Mouse (Mus musculus) forebrain, embryonic 10.5 days (tissue): ENCODE results near the gene Srsf6. TPM values are rescaled to one million over a fixed set of nuclear protein-coding genes. Genes with fewer than 3 reads are reported as not detected.

Source experiments
- DNase-seq: peaks from one replicate; pipeline ENCODE4 v3.0.0-alpha.2; 2017; ENCODE audit warnings: low spot score; ENCODE audit errors: extremely low spot score
- H3K27ac ChIP-seq: fragments of 300-500 bp; sonication (generic); 2 replicates; pipeline ENCODE4 v1.5.1; 2016; ENCODE audit warnings: mild to moderate bottlenecking
- H3K27me3 ChIP-seq: fragments of 300-500 bp; sonication (generic); 2 replicates; pipeline ENCODE4 v1.6.1; 2016; ENCODE audit warnings: mild to moderate bottlenecking; ENCODE audit not compliant: poor library complexity, severe bottlenecking
- H3K36me3 ChIP-seq: fragments of 300-500 bp; sonication (generic); replicated peaks from 2 replicates; pipeline ENCODE4 v1.6.1; 2016; ENCODE audit warnings: mild to moderate bottlenecking, moderate library complexity
- H3K4me1 ChIP-seq: fragments of 300-500 bp; sonication (generic); 2 replicates; pipeline ENCODE4 v1.6.1; 2016
- H3K4me3 ChIP-seq: fragments of 300-500 bp; sonication (generic); 2 replicates; pipeline ENCODE4 v1.5.1; 2016; ENCODE audit warnings: mild to moderate bottlenecking, moderate library complexity
- H3K9me3 ChIP-seq: fragments of 300-500 bp; sonication (generic); 2 replicates; pipeline ENCODE4 v1.6.1; 2016; ENCODE audit warnings: mild to moderate bottlenecking, moderate library complexity
- WGBS: fragments of 180-500 bp; shearing (Covaris S2); methylation state at CpG from one replicate; pipeline ENCODE4 v1.1.7; 2016; 5-methylcytosine and 5-hydroxymethylcytosine counted together
- polyA plus RNA-seq: library from polyadenylated mRNA; unstranded; fragments of >200 nt; fragmentation: Nextera tagmentation; extraction: Ambion mirVana; gene quantifications from 2 replicates; pipeline ENCODE4 v1.2.1, GENCODE M21; 2016

Gene Srsf6
- polyA plus RNA-seq, 1 experiment from 2014 or later: 302 TPM

GRCm38 (mm10) chr2:162914519-162914918 lies 16.8 kb upstream of the Srsf6 start:
- H3K9me3 ChIP-seq: no peaks in the 10 kb centered on the region
- no peaks in the 10 kb centered on the region for H3K4me1 ChIP-seq
- no peaks in the 10 kb centered on the region for H3K27me3 ChIP-seq
- no peak for DNase-seq
- H3K4me3 ChIP-seq: no peak overlapping the region
- no peak overlapping the region for H3K27ac ChIP-seq
- 72% methylated on average over 2 of the region's 2 CpGs for WGBS
- H3K36me3 ChIP-seq: no peaks in the 10 kb centered on the region

- no peaks in the 10 kb centered on the region for H3K9me3 ChIP-seq
- no peak for DNase-seq
- H3K36me3 ChIP-seq: no peaks in the 10 kb centered on the region
- H3K4me3 ChIP-seq: no peak overlapping the region
- no peaks in the 10 kb centered on the region for H3K4me1 ChIP-seq
- H3K27ac ChIP-seq: no peak overlapping the region
- WGBS: 84% methylated on average over 5 of the region's 5 CpGs
- H3K27me3 ChIP-seq: no peaks in the 10 kb centered on the region
Observed at GRCm38 (mm10) chr2:162919926-162920325, 11.4 kb upstream of the Srsf6 start.

- DNase-seq: no peak
- no peaks in the 10 kb centered on the region for H3K9me3 ChIP-seq
Observed at GRCm38 (mm10) chr2:162922183-162922582, 9.1 kb upstream of the Srsf6 start.

GRCm38 (mm10) chr2:162922834-162923233 lies 8.5 kb upstream of the Srsf6 start:
- Histone ChIP-seq H3K27me3 (no peaks in the 10 kb centered on the region), H3K9me3 (no peaks in the 10 kb centered on the region), H3K27ac (no peak overlapping the region), H3K36me3 (no peaks in the 10 kb centered on the region), H3K4me3 (no peak overlapping the region), H3K4me1 (no peaks in the 10 kb centered on the region)
- 79% methylated on average over 5 of the region's 5 CpGs for WGBS
- DNase-seq: no peak

More at GRCm38 (mm10) chr2:162922183-162922582, 9.1 kb upstream of the Srsf6 start:
- no peaks in the 10 kb centered on the region for H3K4me1 ChIP-seq
- H3K27ac ChIP-seq: no peak overlapping the region
- 19% methylated on average over 6 of the region's 6 CpGs for WGBS
- H3K27me3 ChIP-seq: no peaks in the 10 kb centered on the region
- H3K4me3 ChIP-seq: no peak overlapping the region
- no peaks in the 10 kb centered on the region for H3K36me3 ChIP-seq

GRCm38 (mm10) chr2:162924126-162924525 lies 7.2 kb upstream of the Srsf6 start:
- DNase-seq: no peak
- Histone ChIP-seq H3K27me3 (0 out of 2 replicates have a peak, but pooled peaks cover 2% of the 10 kb centered on the region), H3K4me3 (no peak overlapping the region), H3K27ac (no peak overlapping the region), H3K9me3 (no peaks in the 10 kb centered on the region), H3K36me3 (no peaks in the 10 kb centered on the region), H3K4me1 (no peaks in the 10 kb centered on the region)
- 86% methylated on average over 5 of the region's 5 CpGs for WGBS

GRCm38 (mm10) chr2:162927918-162928585 lies 3.3 kb upstream of the Srsf6 start:
- Histone ChIP-seq H3K36me3 (peaks cover 7% of the 10 kb centered on the region), H3K4me1 (peaks cover 17% of the 10 kb centered on the region), H3K27ac (no peak overlapping the region), H3K27me3 (peaks cover 9% of the 10 kb centered on the region; the same call in 1 of the 2 replicates), H3K9me3 (no peaks in the 10 kb centered on the region), H3K4me3 (no peak overlapping the region)
- DNase-seq: no peak
- WGBS: 69% methylated on average over 3 of the region's 3 CpGs

- Histone ChIP-seq H3K36me3 (peaks cover 23% of the 10 kb centered on the region), H3K9me3 (no peaks in the 10 kb centered on the region), H3K27ac (no peak overlapping the region), H3K27me3 (peaks cover 9% of the 10 kb centered on the region; the same call in 1 of the 2 replicates), H3K4me1 (peaks cover 23% of the 10 kb centered on the region), H3K4me3 (no peak overlapping the region)
- no peak for DNase-seq
- WGBS: 87% methylated on average over 3 of the region's 3 CpGs
Observed at GRCm38 (mm10) chr2:162929704-162930103, 1.6 kb upstream of the Srsf6 start.

GRCm38 (mm10) chr2:162930516-162931122 lies 709 bp upstream of the Srsf6 start:
- peak overlapping the region; percentile 99 for H3K4me3 ChIP-seq
- 2% methylated on average over 18 of the region's 18 CpGs for WGBS

GRCm38 (mm10) chr2:162931674-162932650 lies 634 bp downstream of the Srsf6 start:
- peak overlapping the region; percentile 99 for H3K4me3 ChIP-seq
- peaks cover 23% of the 10 kb centered on the region for H3K4me1 ChIP-seq
- H3K27me3 ChIP-seq: peaks cover 9% of the 10 kb centered on the region; the same call in 1 of the 2 replicates
- DNase-seq: peak; percentile 59
- H3K9me3 ChIP-seq: no peaks in the 10 kb centered on the region
- H3K27ac ChIP-seq: peak overlapping the region; percentile 100
- under 1% methylated on average over 102 of the region's 103 CpGs for WGBS
- H3K36me3 ChIP-seq: peaks cover 46% of the 10 kb centered on the region

More at GRCm38 (mm10) chr2:162930516-162931122, 709 bp upstream of the Srsf6 start:
- peaks cover 33% of the 10 kb centered on the region for H3K36me3 ChIP-seq
- peak overlapping the region; percentile 100 for H3K27ac ChIP-seq
- H3K27me3 ChIP-seq: peaks cover 9% of the 10 kb centered on the region; the same call in 1 of the 2 replicates
- H3K9me3 ChIP-seq: no peaks in the 10 kb centered on the region
- peaks cover 23% of the 10 kb centered on the region for H3K4me1 ChIP-seq
- peak; percentile 46 for DNase-seq

GRCm38 (mm10) chr2:162932706-162933105 lies 1.4 kb downstream of the Srsf6 start:
- peaks cover 23% of the 10 kb centered on the region for H3K4me1 ChIP-seq
- peaks cover 53% of the 10 kb centered on the region for H3K36me3 ChIP-seq
- peaks cover 9% of the 10 kb centered on the region; the same call in 1 of the 2 replicates for H3K27me3 ChIP-seq
- no peak for DNase-seq
- no peak overlapping the region for H3K27ac ChIP-seq
- no peaks in the 10 kb centered on the region for H3K9me3 ChIP-seq
- WGBS: 62% methylated on average over 4 of the region's 4 CpGs
- H3K4me3 ChIP-seq: peak overlapping the region; percentile 99

GRCm38 (mm10) chr2:162934421-162934820 lies 3.1 kb downstream of the Srsf6 start:
- H3K9me3 ChIP-seq: no peaks in the 10 kb centered on the region
- peaks cover 4% of the 10 kb centered on the region; the same call in 1 of the 2 replicates for H3K27me3 ChIP-seq
- no peak overlapping the region for H3K27ac ChIP-seq
- 96% methylated on average over 19 of the region's 19 CpGs for WGBS
- H3K4me1 ChIP-seq: peaks cover 23% of the 10 kb centered on the region
- no peak for DNase-seq
- H3K4me3 ChIP-seq: no peak overlapping the region
- peaks cover 70% of the 10 kb centered on the region for H3K36me3 ChIP-seq

GRCm38 (mm10) chr2:162935700-162936099 lies 4.4 kb downstream of the Srsf6 start:
- Histone ChIP-seq H3K27me3 (peaks cover 6% of the 10 kb centered on the region), H3K9me3 (no peaks in the 10 kb centered on the region), H3K27ac (no peak overlapping the region), H3K4me1 (peaks cover 13% of the 10 kb centered on the region), H3K36me3 (peaks cover 82% of the 10 kb centered on the region), H3K4me3 (no peak overlapping the region)
- WGBS: 97% methylated on average over 3 of the region's 3 CpGs
- no peak for DNase-seq
